Mouse (Mus musculus) CH12.LX (cell line): ENCODE data around the gene Aurka. TPM values are rescaled to one million over a fixed set of nuclear protein-coding genes. Genes with fewer than 3 reads are reported as not detected.

Source experiments
- DNase-seq: peaks from one replicate; pipeline ENCODE4 v3.0.0-alpha.2; 2013; ENCODE audit errors: extremely low read depth
- H3K27ac ChIP-seq: 2 replicates; pipeline ENCODE4 v1.5.1; 2012; ENCODE audit warnings: low read depth, mild to moderate bottlenecking, control low read depth, moderate library complexity; ENCODE audit not compliant: insufficient read depth
- H3K27me3 ChIP-seq: replicated peaks from 2 replicates; pipeline ENCODE3; 2012; ENCODE audit warnings: inconsistent platforms
- H3K36me3 ChIP-seq, 2 experiments: replicated peaks in 1 of 2; 2 replicates each; pipeline versions ENCODE3 to v1.6.1; 2012; ENCODE audit warnings: inconsistent platforms in 1 of 2, low read length in 1 of 2, mild to moderate bottlenecking in 1 of 2, mixed read lengths in 1 of 2, moderate library complexity in 1 of 2; ENCODE audit not compliant: control insufficient read depth in 1 of 2, insufficient read depth in 1 of 2
- H3K4me1 ChIP-seq, 2 experiments: 2 replicates each; pipeline ENCODE4 v1.6.1; 2012; ENCODE audit warnings: inconsistent platforms in 1 of 2, moderate library complexity in 1 of 2; ENCODE audit not compliant: insufficient read depth in 2 of 2, control insufficient read depth in 1 of 2
- H3K4me2 ChIP-seq: 2 replicates; pipeline ENCODE4 v1.6.1; 2012; ENCODE audit warnings: low read depth, mild to moderate bottlenecking, control low read depth; ENCODE audit not compliant: poor library complexity, insufficient read depth, severe bottlenecking
- H3K4me3 ChIP-seq, 3 experiments: fragments of 150-350 bp in 1 of 3; sonication (generic) in 1 of 3; replicated peaks in 1 of 3; 2 replicates each; pipeline versions ENCODE3 to v1.5.1; 2011 to 2012; ENCODE audit warnings: low read depth in 2 of 3, low read length in 2 of 3, mild to moderate bottlenecking in 2 of 3, moderate library complexity in 2 of 3, control low read depth in 1 of 3, improper control_type of control experiment in 1 of 3, inconsistent platforms in 1 of 3, mixed read lengths in 1 of 3; ENCODE audit not compliant: poor library complexity in 1 of 3
- H3K79me2 ChIP-seq: replicated peaks from 2 replicates; pipeline ENCODE4 v1.6.1; 2012; ENCODE audit warnings: mild to moderate bottlenecking, moderate library complexity; ENCODE audit not compliant: control insufficient read depth, poor library complexity, insufficient read depth, severe bottlenecking; ENCODE audit errors: extremely low read depth
- H3K9ac ChIP-seq: 2 replicates; pipeline ENCODE4 v1.6.1; 2012; ENCODE audit warnings: low read depth, mild to moderate bottlenecking, control low read depth, moderate library complexity; ENCODE audit not compliant: insufficient read depth
- H3K9me3 ChIP-seq: replicated peaks from 2 replicates; pipeline ENCODE3; 2012; ENCODE audit warnings: low read length, inconsistent platforms, mixed read lengths
- CHD1 ChIP-seq: IDR thresholded peaks from 2 replicates; pipeline ENCODE4 v1.6.1; 2012; ENCODE audit warnings: low read depth, low read length, improper control_type of control experiment, inconsistent platforms
- CHD2 ChIP-seq: IDR thresholded peaks from 2 replicates; pipeline ENCODE4 v1.6.1; 2011; ENCODE audit warnings: low read length, improper control_type of control experiment
- CTCF ChIP-seq, 2 experiments: IDR thresholded peaks in 1 of 2; conservative IDR thresholded peaks in 1 of 2; 2 replicates each; pipeline ENCODE4 v1.5.1; 2011 to 2012; ENCODE audit warnings: low read depth in 2 of 2, low read length in 2 of 2, improper control_type of control experiment in 1 of 2, inconsistent platforms in 1 of 2, mild to moderate bottlenecking in 1 of 2, moderate library complexity in 1 of 2
- E2F4 ChIP-seq: IDR thresholded peaks from 2 replicates; pipeline ENCODE4 v1.6.1; 2011; ENCODE audit warnings: low read depth, low read length, improper control_type of control experiment; ENCODE audit not compliant: insufficient replicate concordance
- EP300 ChIP-seq: IDR thresholded peaks from 2 replicates; pipeline ENCODE4 v1.6.1; 2011; ENCODE audit warnings: low read length, improper control_type of control experiment
- JUN ChIP-seq: IDR thresholded peaks from 2 replicates; pipeline ENCODE4 v1.6.1; 2011; ENCODE audit warnings: low read depth, mild to moderate bottlenecking, low read length, improper control_type of control experiment, moderate library complexity; ENCODE audit not compliant: insufficient read depth
- JUND ChIP-seq: conservative IDR thresholded peaks from 2 replicates; pipeline ENCODE4 v1.6.1; 2011; ENCODE audit warnings: low read depth, low read length, improper control_type of control experiment
- KAT2A ChIP-seq: IDR thresholded peaks from 2 replicates; pipeline ENCODE4 v1.6.1; 2012; ENCODE audit warnings: low read length, improper control_type of control experiment, inconsistent platforms; ENCODE audit not compliant: insufficient replicate concordance
- MAFK ChIP-seq: IDR thresholded peaks from 2 replicates; pipeline ENCODE4 v1.6.1; 2011; ENCODE audit warnings: low read length, improper control_type of control experiment; ENCODE audit not compliant: insufficient replicate concordance
- MAX ChIP-seq: IDR thresholded peaks from 2 replicates; pipeline ENCODE4 v1.6.1; 2011; ENCODE audit warnings: low read length, improper control_type of control experiment
- NELFE ChIP-seq: IDR thresholded peaks from 2 replicates; pipeline ENCODE4 v1.6.1; 2011; ENCODE audit warnings: low read depth, low read length, improper control_type of control experiment
- POLR2A ChIP-seq: IDR thresholded peaks from 2 replicates; pipeline ENCODE4 v1.6.1; 2011; ENCODE audit warnings: low read depth, mild to moderate bottlenecking, improper control_type of control experiment, low read length
- TCF12 ChIP-seq: IDR thresholded peaks from 2 replicates; pipeline ENCODE4 v1.6.1; 2014; ENCODE audit warnings: low read depth, mild to moderate bottlenecking, inconsistent platforms, low read length, improper control_type of control experiment
- UBTF ChIP-seq: IDR thresholded peaks from 2 replicates; pipeline ENCODE4 v1.6.1; 2012; ENCODE audit warnings: low read depth, mild to moderate bottlenecking, inconsistent platforms, low read length, improper control_type of control experiment, moderate library complexity
- USF2 ChIP-seq: conservative IDR thresholded peaks from 2 replicates; pipeline ENCODE4 v1.6.1; 2011; ENCODE audit warnings: low read depth, low read length, improper control_type of control experiment
- ZC3H11A ChIP-seq: IDR thresholded peaks from 2 replicates; pipeline ENCODE4 v1.6.1; 2012; ENCODE audit warnings: low read depth, mild to moderate bottlenecking, inconsistent platforms, low read length, improper control_type of control experiment
- dilution Hi-C: fragments of 300-500 bp; cut with MboI; formaldehyde crosslinking; loops from 2 replicates; pipeline ENCODE4 v1.14.3; 2020; ENCODE audit warnings: low sequenced_read_pairs; ENCODE audit not compliant: extremely low pct_unique_long_range_greater_than_20kb, extremely low pct_ligation_motif_present
- in situ Hi-C: fragments of 300-500 bp; cut with MboI; formaldehyde crosslinking; loops from 3 replicates; pipeline ENCODE4 v1.14.3; 2019; ENCODE audit warnings: low sequenced_read_pairs, low pct_ligation_motif_present, low pct_unique_long_range_greater_than_20kb, mixed read lengths
- polyA plus RNA-seq: library from polyadenylated mRNA; unstranded; fragments of >175 nt; gene quantifications from 2 replicates; pipeline ENCODE4 v1.2.1, GENCODE M21; 2012; ENCODE audit warnings: low read depth; ENCODE audit not compliant: insufficient read length
- total RNA-seq, 2 experiments: library from RNA; depleted of rRNA; stranded (reverse); fragments of 300-350 nt in 1 of 2; fragments of >200 nt in 1 of 2; gene quantifications; 2 replicates each; pipeline ENCODE4 v1.2.3; 2012 to 2014

The Aurka gene
- total and polyA plus RNA-seq, 3 experiments, result 84.4 to 128 (median 88.6) TPM

DNA sequence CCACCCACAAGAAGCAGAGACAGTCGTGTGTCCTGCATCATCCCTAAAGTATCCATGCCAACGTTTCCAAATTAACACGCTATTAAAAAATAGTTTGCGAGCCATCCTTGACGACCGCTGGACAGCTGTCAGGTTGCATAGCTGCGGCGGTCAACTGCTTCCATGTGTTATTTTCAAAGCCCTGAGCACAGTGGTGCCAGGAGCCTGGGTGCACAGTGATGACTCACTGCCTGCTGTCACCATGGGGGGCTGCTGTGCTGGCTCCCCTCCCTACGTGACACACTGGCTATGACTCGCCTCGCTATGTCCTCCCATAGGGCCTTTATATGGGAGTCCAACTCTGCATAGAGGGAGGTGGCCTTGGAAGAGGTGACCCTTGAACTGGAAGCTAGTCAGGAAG, 40.8 kb upstream of the Aurka start:
- in situ Hi-C loops, result no loop called here
- DNase-seq, result no peak
- Histone ChIP-seq H3K27me3 (no peaks in the 10 kb centered on the region), H3K9ac (no peak overlapping the region), H3K79me2 (no peaks in the 10 kb centered on the region), H3K27ac (no peak overlapping the region), H3K4me2 (no peak overlapping the region), H3K4me3 (no peak overlapping the region), H3K4me1 (peaks cover 18 to 62% of the 10 kb centered on the region in 2 experiments), H3K36me3 (peaks cover 0 to 5% of the 10 kb centered on the region in 2 experiments), H3K9me3 (no peaks in the 10 kb centered on the region)
- no peak for TF ChIP-seq UBTF
- TF ChIP-seq TCF12, result no peak
- no peak for TF ChIP-seq JUND
- no peak for TF ChIP-seq E2F4
- TF ChIP-seq CTCF (conservative IDR thresholded peaks at IDR 0.05 in 1 of 2, IDR thresholded peaks at IDR 0.05 in 1 of 2; ENCODE audit: low read depth in 2 of 2, low read length in 2 of 2), result no peak
- no peak for TF ChIP-seq EP300
- TF ChIP-seq JUN, result no peak
- no peak for TF ChIP-seq MAFK
- TF ChIP-seq MAX, result no peak
- no peak for TF ChIP-seq CHD1
- dilution Hi-C loops, result no loop called here

DNA sequence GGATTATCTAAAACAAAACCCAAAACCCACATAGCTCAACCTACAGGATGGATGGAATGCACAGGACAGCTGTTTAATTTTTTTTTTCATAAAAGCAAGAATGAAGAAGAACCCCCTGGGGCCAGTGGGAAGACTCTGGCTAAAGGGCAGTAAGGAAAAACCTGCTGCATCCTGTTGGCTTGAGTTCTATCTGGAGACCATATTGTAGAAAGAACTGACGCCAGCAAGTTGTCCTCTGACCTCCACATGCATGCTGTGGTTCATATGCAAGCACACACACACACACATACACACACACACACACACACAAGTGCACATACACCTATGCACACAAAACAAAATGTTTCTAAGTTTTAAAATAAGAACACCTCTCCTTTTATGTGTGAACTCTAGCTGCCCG, 40.4 kb upstream of the Aurka start:
- DNase-seq, result no peak
- H3K4me1 ChIP-seq, result peaks cover 20 to 62% of the 10 kb centered on the region in 2 experiments
- H3K9ac ChIP-seq, result no peak overlapping the region
- no peak overlapping the region for H3K4me2 ChIP-seq
- in situ Hi-C loops, result no loop called here
- TF ChIP-seq KAT2A, result no peak
- TF ChIP-seq CHD2, result no peak
- TF ChIP-seq POLR2A, result no peak
- no peak for TF ChIP-seq NELFE
- TF ChIP-seq ZC3H11A, result no peak
- TF ChIP-seq USF2, result no peak
- H3K79me2 ChIP-seq, result no peaks in the 10 kb centered on the region
- no peak overlapping the region for H3K27ac ChIP-seq
- dilution Hi-C loops, result no loop called here
- no peaks in the 10 kb centered on the region for H3K9me3 ChIP-seq
- no peaks in the 10 kb centered on the region for H3K27me3 ChIP-seq
- H3K36me3 ChIP-seq, result peaks cover 0 to 5% of the 10 kb centered on the region in 2 experiments
- H3K4me3 ChIP-seq, result no peak overlapping the region

- TF ChIP-seq JUN, result no peak
- TF ChIP-seq, all 38 proteins: peak for 0
- Histone ChIP-seq H3K9ac (no peak overlapping the region), H3K27me3 (no peaks in the 10 kb centered on the region), H3K79me2 (no peaks in the 10 kb centered on the region; the same call in 1 of the 2 replicates), H3K36me3 (peaks cover 0 to 8% of the 10 kb centered on the region in 2 experiments), H3K9me3 (no peaks in the 10 kb centered on the region), H3K27ac (no peak overlapping the region), H3K4me1 (peaks cover 20 to 65% of the 10 kb centered on the region in 2 experiments), H3K4me3 (no peak overlapping the region), H3K4me2 (no peak overlapping the region)
- no peak for DNase-seq
- dilution Hi-C loops (no loop called here), in situ Hi-C loops (no loop called here)
These were observed 37.2 kb upstream of the Aurka start for GRCm38 (mm10) chr2:172407499-172407898.
